Mouse (Mus musculus) liver, embryonic 14.5 days (tissue): Measurements from ENCODE around the gene Rims1. TPM values are rescaled to one million over a fixed set of nuclear protein-coding genes. Genes with fewer than 3 reads are reported as not detected.

Source experiments
- ATAC-seq: fragments of 200-750 bp; cut with Nextera tagmentation; 2 replicates; pipeline ENCODE4 v1.8.0; 2017; ENCODE audit warnings: moderate number of reproducible peaks, mild to moderate bottlenecking, moderate library complexity; ENCODE audit not compliant: insufficient read depth
- DNase-seq, 3 experiments: peaks; one replicate each; pipeline ENCODE4 v3.0.0-alpha.2; 2012 to 2013; ENCODE audit warnings: low read depth in 3 of 3, low spot score in 3 of 3
- H3K27ac ChIP-seq: fragments of 300-500 bp; sonication (generic); 2 replicates; pipeline ENCODE4 v1.5.1; 2014; ENCODE audit warnings: moderate library complexity, mild to moderate bottlenecking, control low read depth, inconsistent platforms
- H3K27me3 ChIP-seq: fragments of 300-500 bp; sonication (generic); 2 replicates; pipeline ENCODE4 v1.6.1; 2014; ENCODE audit warnings: mild to moderate bottlenecking, low read length, moderate library complexity; ENCODE audit not compliant: control insufficient read depth, insufficient read depth
- H3K36me3 ChIP-seq: fragments of 300-500 bp; sonication (generic); replicated peaks from 2 replicates; pipeline ENCODE4 v1.6.1; 2014; ENCODE audit warnings: low read depth; ENCODE audit not compliant: control insufficient read depth, insufficient read depth
- H3K4me1 ChIP-seq, 2 experiments: fragments of 200-500 bp in 1 of 2; fragments of 300-500 bp in 1 of 2; sonication (generic) in 1 of 2; replicated peaks; 2 replicates each; pipeline ENCODE4 v1.6.1; 2012 to 2014; ENCODE audit warnings: antibody characterized with exemption in 1 of 2, inconsistent platforms in 1 of 2, low read length in 1 of 2; ENCODE audit not compliant: control insufficient read depth in 2 of 2, insufficient read depth in 2 of 2
- H3K4me2 ChIP-seq: fragments of 300-500 bp; sonication (generic); 2 replicates; pipeline ENCODE4 v1.6.1; 2014; ENCODE audit warnings: low read depth, mild to moderate bottlenecking, control low read depth, moderate library complexity
- H3K4me3 ChIP-seq, 2 experiments: fragments of 200-500 bp in 1 of 2; fragments of 300-500 bp in 1 of 2; sonication (generic) in 1 of 2; 2 replicates each; pipeline ENCODE4 v1.5.1; 2012 to 2014; ENCODE audit warnings: low read depth in 2 of 2, low read length in 2 of 2, mild to moderate bottlenecking in 2 of 2, control low read depth in 1 of 2, inconsistent platforms in 1 of 2, moderate library complexity in 1 of 2; ENCODE audit not compliant: insufficient read depth in 1 of 2
- H3K9ac ChIP-seq: fragments of 300-500 bp; sonication (generic); replicated peaks from 2 replicates; pipeline ENCODE4 v1.6.1; 2014; ENCODE audit warnings: mild to moderate bottlenecking, control low read depth, moderate library complexity
- H3K9me3 ChIP-seq: fragments of 300-500 bp; sonication (generic); 2 replicates; pipeline ENCODE4 v1.6.1; 2016; ENCODE audit warnings: low read length, mixed read lengths; ENCODE audit not compliant: control insufficient read depth
- CTCF ChIP-seq: IDR thresholded peaks from 2 replicates; pipeline ENCODE4 v1.5.1; 2016; ENCODE audit warnings: antibody characterized with exemption, low read depth, control low read depth
- EP300 ChIP-seq: IDR thresholded peaks from 2 replicates; pipeline ENCODE4 v1.6.1; 2016; ENCODE audit warnings: antibody characterized with exemption, low read depth
- WGBS: fragments of 180-500 bp; shearing (Covaris S2); extraction: QIAGEN DNeasy Blood & Tissue Kit; methylation state at CpG from one replicate; pipeline ENCODE4 v1.1.7; 2014; ENCODE audit not compliant: insufficient replicate concordance; 5-methylcytosine and 5-hydroxymethylcytosine counted together
- polyA plus RNA-seq, 2 experiments: library from polyadenylated mRNA; depleted of rRNA in 1 of 2; stranded (reverse) in 1 of 2; unstranded in 1 of 2; fragments of >200 nt; fragmentation: Nextera tagmentation in 1 of 2; extraction: Ambion mirVana in 1 of 2; gene quantifications; 2 replicates each; pipeline versions ENCODE4 v1.2.1 to v1.2.3; 2012 to 2014

Gene Rims1
- polyA plus RNA-seq, 2 experiments, result 0.02 TPM; not detected in 1

DNA sequence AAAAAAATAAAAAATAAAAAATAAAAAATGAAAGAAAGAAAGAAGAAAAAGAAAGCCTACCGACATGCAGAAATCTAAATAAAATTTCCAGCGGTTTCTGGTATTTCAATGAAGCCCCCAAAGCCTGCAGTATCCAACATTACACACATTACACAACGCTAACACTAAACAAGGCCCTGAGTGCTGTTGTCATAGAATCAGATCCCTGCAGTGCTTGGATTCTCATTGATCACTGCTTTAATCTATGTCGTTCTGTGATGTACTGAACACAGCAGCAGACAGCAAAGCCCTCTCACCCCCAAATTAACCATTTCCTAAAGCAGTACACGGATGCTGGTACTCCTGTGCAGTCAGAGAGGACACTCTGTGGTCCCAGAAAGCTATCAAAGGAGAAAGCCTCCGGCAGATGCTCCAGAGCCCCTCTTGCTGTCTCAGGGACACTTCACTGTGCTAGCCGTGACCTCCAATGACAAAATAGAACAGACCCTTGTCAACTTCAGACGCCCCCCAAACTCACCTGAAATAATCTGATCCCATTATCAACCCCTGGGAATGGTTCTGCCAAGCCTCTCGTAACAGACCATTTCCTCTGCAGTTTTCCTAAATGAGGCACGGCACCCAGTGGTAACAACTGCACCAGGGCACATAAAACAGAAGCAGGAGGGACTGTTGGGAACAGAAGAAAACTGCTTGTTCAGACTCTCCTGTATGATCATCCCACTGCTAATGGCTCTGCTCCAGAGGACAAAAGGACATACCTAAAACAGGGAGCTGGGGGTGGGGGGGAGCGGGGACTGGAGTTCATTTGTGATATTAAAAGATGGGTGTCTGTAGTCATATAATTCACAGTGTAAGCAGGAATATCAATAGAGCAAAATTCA is 296.8 kb downstream of the Rims1 start:
- TF ChIP-seq CTCF (no peak), EP300 (no peak)
- 52% methylated on average over 11 of the region's 11 CpGs for WGBS
- no peaks in the 10 kb centered on the region for H3K36me3 ChIP-seq
- H3K27me3 ChIP-seq, result no peaks in the 10 kb centered on the region
- H3K4me1 ChIP-seq, result no peaks in the 10 kb centered on the region
- DNase-seq, result no peak
- H3K4me3 ChIP-seq, result no peak overlapping the region
- no peak overlapping the region for H3K9ac ChIP-seq
- H3K4me2 ChIP-seq, result no peak overlapping the region
- H3K27ac ChIP-seq, result no peak overlapping the region
- no peaks in the 10 kb centered on the region for H3K9me3 ChIP-seq
- no peak for ATAC-seq

DNA sequence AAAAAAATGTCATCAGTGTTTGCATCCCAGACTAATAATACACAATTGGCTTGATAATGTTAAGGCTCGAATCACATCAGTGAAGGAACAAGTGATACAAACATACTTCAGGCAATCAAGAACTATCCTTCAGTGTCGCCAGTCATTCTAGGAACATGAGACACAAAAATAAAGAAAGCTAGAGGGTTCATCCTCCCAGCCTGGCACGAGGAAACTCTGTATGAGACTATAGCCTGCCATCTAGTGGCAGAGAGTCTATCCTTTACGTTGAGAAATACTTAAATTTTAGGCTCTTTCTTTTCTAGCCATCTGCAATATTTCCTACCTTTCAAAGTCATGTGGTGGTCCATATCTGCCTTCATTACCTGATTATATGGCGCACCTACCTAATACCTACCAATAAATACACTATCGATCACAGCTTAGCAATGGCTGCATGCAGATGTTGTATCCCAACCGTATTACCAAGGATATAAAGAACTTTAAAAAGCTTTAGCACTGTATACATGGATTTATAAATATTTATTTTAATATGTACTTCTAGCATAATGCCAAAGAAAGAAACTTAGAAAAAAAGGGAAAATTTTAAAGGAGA is 318.4 kb downstream of the Rims1 start:
- no peak; the same call in 1 of the 2 replicates for TF ChIP-seq CTCF
- no peak for TF ChIP-seq EP300
- H3K9ac ChIP-seq, result no peak overlapping the region
- no peaks in the 10 kb centered on the region for H3K9me3 ChIP-seq
- no peak for ATAC-seq
- WGBS, result 37% methylated on average over 7 of the region's 7 CpGs
- no peaks in the 10 kb centered on the region for H3K36me3 ChIP-seq
- no peak for DNase-seq
- no peaks in the 10 kb centered on the region for H3K27me3 ChIP-seq
- H3K4me2 ChIP-seq, result no peak overlapping the region
- H3K27ac ChIP-seq, result no peak overlapping the region
- no peak overlapping the region for H3K4me3 ChIP-seq
- H3K4me1 ChIP-seq, result no peaks in the 10 kb centered on the region

DNA sequence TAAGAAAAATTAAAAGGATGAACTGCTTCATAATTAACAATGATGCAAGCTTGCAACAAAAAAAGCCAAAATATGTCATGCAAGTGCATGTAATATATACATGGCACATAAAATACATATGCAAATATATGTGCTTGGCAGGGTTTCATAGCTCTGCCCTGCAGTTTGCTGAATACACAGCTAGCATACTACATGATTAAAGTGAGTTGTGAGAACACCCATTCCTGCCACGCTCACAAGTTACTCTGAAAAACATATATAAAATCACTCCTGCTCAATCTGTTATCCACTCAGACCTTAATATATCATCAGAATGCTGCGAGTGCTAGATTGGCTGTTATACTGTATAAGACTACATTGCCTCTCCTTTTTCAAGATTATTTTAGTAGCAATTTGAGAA is 329.6 kb downstream of the Rims1 start:
- ATAC-seq, result no peak

DNA sequence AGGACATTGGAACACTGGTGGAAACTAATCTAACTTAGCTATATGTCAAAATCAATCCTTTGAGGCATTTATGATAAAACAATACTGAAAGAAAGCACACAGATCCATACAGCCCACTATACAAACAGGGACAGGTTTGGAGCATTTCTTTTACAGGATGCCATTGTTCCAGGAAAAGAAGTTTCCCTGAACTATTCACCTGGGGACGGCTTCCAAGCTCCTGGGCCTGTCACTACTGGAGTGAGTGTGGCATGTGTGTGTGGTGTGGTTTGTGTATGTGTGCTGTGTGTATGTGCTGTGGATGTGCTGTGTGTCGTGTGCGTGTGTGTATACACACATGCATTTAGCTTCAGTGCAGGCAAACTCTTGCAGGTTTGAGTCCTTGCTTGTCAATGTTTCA is 338.8 kb downstream of the Rims1 start:
- no peaks in the 10 kb centered on the region for H3K27me3 ChIP-seq
- H3K27ac ChIP-seq, result no peak overlapping the region
- no peaks in the 10 kb centered on the region for H3K36me3 ChIP-seq
- no peak overlapping the region for H3K4me3 ChIP-seq
- no peak for TF ChIP-seq CTCF
- no peak for TF ChIP-seq EP300
- ATAC-seq (no peak), DNase-seq (no peak)
- H3K9me3 ChIP-seq, result no peaks in the 10 kb centered on the region
- H3K4me2 ChIP-seq, result no peak overlapping the region
- H3K4me1 ChIP-seq, result no peaks in the 10 kb centered on the region
- H3K9ac ChIP-seq, result no peak overlapping the region
- 66% methylated on average over 3 of the region's 3 CpGs for WGBS

More for the DNA sequence above, 329.6 kb downstream of the Rims1 start:
- no peaks in the 10 kb centered on the region for H3K27me3 ChIP-seq
- DNase-seq, result no peak
- no peak for TF ChIP-seq CTCF
- TF ChIP-seq EP300, result no peak
- H3K4me2 ChIP-seq, result no peak overlapping the region
- H3K9ac ChIP-seq, result no peak overlapping the region
- no peaks in the 10 kb centered on the region for H3K4me1 ChIP-seq
- no peaks in the 10 kb centered on the region for H3K36me3 ChIP-seq
- H3K4me3 ChIP-seq, result no peak overlapping the region
- no peaks in the 10 kb centered on the region for H3K9me3 ChIP-seq
- 55% methylated on average over 2 of the region's 2 CpGs for WGBS
- no peak overlapping the region for H3K27ac ChIP-seq

DNA sequence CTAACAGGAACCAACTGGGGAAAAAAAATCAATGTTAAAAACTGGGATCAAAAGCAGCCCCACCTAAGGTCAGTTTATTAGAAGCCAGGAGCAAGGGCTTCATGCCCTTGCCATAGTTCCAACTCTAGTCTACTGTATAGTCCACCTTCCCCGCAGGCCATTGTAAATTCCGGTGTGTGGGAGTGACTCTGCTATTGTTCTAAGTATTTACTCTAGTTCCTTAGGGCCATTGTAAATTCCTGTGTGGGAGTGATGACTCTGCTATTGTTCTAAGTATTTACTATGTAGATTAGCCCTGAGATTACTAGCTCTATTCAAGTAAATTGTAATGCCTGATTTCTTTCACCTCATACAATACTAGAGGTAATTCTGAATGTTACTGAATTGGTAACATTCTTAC is 339.2 kb downstream of the Rims1 start:
- DNase-seq (no peak), ATAC-seq (no peak)
- no peak for TF ChIP-seq CTCF
- no peak for TF ChIP-seq EP300
- Histone ChIP-seq H3K4me3 (no peak overlapping the region), H3K9ac (no peak overlapping the region), H3K4me1 (no peaks in the 10 kb centered on the region), H3K36me3 (no peaks in the 10 kb centered on the region), H3K4me2 (no peak overlapping the region), H3K27ac (no peak overlapping the region), H3K9me3 (no peaks in the 10 kb centered on the region), H3K27me3 (no peaks in the 10 kb centered on the region)
- WGBS, result 16% methylated on average over 2 of the region's 2 CpGs
